Mouse (Mus musculus) left cerebral cortex, postnatal 14 days (tissue): ENCODE data around the gene Agrp. TPM values are rescaled to one million over a fixed set of nuclear protein-coding genes. Genes with fewer than 3 reads are reported as not detected.
"Not testable (repeated sequence)": the region's sequence is repeated elsewhere in the genome, so short reads cannot be mapped to it uniquely, and the experiment has no call there.

Source experiments
- DNase-seq, 2 experiments: peaks; one replicate each; pipeline ENCODE4 v3.0.0; 2021 to 2022; ENCODE audit warnings: low spot score in 2 of 2, mixed read lengths in 1 of 2
- intact Hi-C: fragments of 180-260 bp; cut with DNase I; formaldehyde crosslinking; loops from one replicate; pipeline ENCODE4 v1.15.1; 2025
- total RNA-seq, 2 experiments: library from RNA; stranded (reverse); gene quantifications; 2 replicates each; pipeline ENCODE4 v1.2.3; 2021

The Agrp gene
- total RNA-seq, 2 experiments from 2014 or later: 0.51 TPM; not detected in 1

DNA sequence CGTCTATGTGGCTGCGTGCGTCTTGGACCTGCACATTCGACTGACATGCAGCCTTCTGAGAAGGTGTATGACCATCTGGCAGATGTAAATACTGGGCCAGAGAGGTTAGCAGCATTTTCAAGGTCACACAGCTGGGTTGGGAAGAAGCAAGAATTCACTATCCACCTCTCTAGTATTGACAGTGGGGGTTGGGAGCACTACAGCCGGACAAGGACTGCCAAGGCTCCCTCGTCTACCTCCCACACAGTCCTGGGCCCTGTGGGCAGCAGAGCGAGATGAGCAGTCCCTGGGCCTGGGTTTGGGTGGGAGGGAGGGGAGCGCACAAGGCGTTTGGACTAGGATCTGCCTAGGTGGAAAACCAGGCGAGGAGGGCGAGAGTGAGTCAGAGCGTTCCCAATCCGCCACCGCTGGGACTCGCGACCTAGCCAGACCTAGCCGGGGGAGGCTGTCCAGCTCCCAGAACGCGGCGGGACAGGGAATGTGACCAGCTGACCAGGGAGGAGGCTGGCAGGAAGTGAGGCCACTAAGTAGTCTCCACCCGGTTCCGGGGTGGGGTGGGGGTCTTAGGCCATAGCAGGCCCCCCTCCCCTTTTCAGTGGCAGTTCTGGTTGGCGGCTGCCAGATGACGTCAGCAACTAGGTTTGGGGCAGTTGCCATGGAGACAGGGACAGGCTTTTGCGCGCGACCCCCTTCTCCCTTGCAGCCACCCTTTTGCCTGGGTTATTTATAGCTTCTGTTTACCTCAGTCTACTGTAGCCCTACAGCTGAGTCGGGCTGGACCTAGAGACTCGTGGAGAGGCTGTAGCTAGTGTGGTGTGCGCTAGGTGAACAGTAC is 30.8 kb downstream of the Agrp start:
- DNase-seq: peak; percentile 88 to 94
- intact Hi-C loops: no loop called here

DNA sequence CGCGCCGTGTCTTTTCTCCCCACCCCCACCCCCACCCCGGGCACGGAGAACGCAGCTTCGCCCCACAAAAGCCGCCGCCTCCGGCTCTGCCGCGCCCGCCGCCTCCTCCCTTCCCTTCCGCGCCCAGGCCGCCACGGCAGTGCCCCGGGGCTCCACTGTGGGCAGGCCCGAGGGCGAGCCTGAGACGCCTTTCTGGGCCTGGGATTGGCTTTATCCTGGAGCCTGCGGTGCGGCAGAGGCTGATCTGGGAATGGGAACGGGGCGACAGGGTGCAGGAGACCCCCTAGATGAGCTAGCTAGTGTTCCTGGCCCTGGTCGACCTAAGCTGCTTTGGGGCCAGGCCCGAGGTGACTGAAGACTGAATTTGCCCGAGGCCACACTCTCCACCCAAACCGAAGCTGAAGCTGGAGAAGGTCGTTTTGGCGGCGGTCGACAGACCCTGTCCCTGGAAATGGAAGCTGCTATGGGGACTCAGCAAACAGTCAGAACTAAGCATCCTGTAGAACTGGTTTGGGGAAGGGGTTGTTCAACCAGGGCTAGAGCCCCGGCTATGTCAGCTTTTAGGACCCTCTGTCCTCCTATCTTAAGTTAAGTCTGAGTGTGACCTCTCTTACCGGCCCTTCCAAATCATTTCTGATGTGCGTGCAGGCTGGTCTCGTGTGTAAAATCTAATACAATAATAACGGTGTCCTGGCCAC is 31.6 kb downstream of the Agrp start:
- no peak for DNase-seq
- intact Hi-C loops: loop anchor here (2.0 kb wide), 1 partner anchor 39 kb away; the partner anchor contains the start of gene Atp6v0d1

DNA sequence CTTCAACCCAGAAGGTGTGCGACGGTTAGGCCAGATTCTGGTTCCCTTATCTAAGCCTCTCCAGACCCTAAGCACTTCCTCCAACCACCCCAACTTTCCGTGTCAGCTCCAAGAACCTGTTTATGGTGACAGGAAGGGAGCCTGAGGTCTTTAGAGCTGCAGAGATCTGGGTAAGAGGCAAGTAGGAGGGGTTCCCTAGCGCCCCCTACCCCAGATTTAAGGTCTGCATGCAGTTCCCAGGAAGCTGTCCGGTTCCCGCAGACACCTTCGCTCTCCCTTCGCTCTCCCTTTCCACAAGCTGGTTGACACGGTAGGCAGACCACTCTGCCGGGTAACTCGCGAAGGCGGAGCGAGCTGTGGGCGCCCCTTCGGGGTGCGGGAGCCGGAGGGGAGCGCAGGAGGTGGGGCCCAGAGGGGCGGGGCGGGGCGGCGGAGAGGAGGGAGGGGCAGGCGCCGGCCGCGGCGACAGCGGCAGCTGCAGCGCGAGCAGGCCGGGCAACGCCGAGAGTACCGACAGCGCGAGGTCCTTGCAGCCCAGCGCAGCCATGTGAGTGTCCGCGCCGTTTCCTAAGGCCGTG is 32.3 kb downstream of the Agrp start, which contains the start of gene Ripor1:
Gene Ripor1 (plus strand): TSS at position 452 of the 578 bp plus-strand sequence.
- DNase-seq: peak; percentile 71 to 75
- intact Hi-C loops: loop anchor here (2.0 kb wide), 1 partner anchor 38 kb away; the partner anchor contains the start of gene Atp6v0d1

DNA sequence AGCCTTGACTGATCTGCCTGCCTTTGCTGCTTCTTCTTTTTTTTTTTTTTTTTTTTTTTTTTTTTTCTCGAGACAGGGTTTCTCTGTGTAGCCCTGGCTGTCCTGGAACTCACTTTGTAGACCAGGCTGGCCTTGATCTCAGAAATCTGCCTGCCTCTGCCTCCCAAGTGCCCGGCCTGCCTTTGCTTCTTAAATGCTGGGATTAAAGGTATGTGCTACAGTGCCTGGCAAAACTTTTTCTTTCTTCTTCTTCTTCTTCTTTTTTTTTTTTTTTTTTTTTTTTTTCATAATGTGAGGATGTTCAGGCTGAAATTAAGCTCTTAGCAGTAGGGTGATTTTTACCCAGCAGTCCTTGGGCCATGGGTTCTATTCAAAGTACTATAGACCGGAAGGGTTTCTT is 34.7 kb downstream of the Agrp start:
- intact Hi-C loops, DNase-seq: not testable (repeated sequence)

GRCm38 (mm10) chr8:105601301-105601700 is 35.9 kb downstream of the Agrp start:
- DNase-seq: no peak
- intact Hi-C loops: no loop called here

DNA sequence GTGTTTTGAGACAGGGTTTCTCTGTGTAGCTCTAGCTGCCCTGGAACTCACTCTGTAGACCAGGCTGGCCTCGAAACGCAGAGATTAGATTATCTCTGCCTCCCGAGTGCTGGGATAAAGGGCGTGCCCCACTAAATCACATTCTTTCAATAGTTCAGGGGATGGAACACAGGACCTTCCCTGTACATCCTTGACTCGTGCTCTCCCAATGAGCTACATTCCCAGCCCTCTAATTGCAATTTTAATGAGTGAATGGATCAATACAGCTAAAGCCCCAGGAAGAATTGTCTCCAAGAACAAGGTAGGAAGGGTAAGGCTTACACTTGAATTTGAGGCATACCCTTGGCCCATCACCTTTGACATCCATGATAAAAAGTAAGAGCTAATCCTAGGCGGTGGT is 38.4 kb downstream of the Agrp start:
- DNase-seq: no peak
- intact Hi-C loops: no loop called here

GRCm38 (mm10) chr8:105596362-105597034 is 40.7 kb downstream of the Agrp start:
- intact Hi-C loops: no loop called here
- DNase-seq: no peak

- intact Hi-C loops: no loop called here
- no peak for DNase-seq
These were observed 42.5 kb downstream of the Agrp start for GRCm38 (mm10) chr8:105594451-105595242.

DNA sequence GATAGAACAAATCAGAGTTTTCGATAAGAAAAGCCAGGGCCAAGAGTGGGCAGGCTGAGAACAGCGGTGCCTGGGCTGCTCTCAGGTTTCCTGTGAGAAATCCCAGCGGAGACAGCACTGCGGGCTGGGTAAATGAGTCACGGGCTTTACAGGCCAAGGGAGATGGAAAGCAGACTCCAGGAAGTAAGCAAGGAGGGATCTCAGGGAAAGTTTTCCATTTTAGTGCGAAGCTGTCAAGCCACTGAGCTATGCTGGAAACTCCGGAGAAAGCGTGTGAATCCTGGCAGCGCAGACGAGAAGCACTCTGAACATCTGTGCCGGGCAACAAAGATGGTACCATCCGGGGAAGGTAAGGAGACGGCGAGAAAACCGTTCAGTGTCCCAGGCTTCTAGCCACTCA is 43.3 kb downstream of the Agrp start:
- intact Hi-C loops: no loop called here
- DNase-seq: peak; percentile 43 to 58

DNA sequence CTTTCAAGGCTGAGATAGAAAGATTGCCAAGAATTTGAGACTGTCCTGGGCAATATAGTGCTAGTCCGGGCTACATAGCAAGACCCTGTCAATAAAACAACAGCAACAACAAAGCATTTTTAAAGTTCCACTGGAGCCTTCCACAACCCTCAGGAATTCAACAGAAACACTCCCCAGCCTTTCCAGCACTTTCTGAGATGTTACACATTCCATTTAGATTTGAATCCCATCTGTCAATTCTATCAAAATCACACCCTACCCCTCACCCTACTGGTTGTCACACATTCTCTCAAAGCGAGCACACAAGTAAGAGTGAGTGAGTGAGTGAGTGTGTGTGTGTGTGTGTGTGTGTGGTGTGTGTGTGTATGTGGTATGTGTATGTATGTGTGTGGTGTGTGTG is 44.8 kb downstream of the Agrp start:
- intact Hi-C loops: no loop called here
- no peak for DNase-seq

- intact Hi-C loops: no loop called here
- DNase-seq: no peak
These were observed 57.5 kb downstream of the Agrp start for GRCm38 (mm10) chr8:105579719-105580118.

DNA sequence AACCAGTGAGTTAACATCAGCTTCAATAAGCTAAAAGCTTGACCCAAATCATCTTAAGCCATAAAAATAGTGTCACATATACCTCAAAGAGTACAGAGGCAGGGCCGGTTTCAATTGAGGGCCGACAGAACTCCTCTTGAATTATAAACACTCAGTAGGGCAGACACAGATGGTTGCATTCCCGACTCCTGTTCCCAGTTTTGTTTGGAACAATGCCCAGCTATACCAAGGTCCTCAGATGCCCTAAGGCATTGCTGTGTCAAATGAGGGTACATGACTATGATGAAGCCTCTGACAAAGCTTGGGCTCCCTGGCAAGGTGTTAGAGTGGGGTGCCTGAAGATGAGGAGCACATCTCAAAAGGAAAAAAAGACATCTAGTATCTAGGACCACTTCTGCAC is 61.7 kb downstream of the Agrp start:
- intact Hi-C loops: no loop called here
- DNase-seq: peak in 1 of 2 experiments; percentile 17

- intact Hi-C loops: no loop called here
- DNase-seq: no peak
These were observed 62.5 kb downstream of the Agrp start for GRCm38 (mm10) chr8:105574741-105575140.

- intact Hi-C loops: no loop called here
- DNase-seq: no peak
These were observed 63.8 kb downstream of the Agrp start for GRCm38 (mm10) chr8:105573427-105573826.

DNA sequence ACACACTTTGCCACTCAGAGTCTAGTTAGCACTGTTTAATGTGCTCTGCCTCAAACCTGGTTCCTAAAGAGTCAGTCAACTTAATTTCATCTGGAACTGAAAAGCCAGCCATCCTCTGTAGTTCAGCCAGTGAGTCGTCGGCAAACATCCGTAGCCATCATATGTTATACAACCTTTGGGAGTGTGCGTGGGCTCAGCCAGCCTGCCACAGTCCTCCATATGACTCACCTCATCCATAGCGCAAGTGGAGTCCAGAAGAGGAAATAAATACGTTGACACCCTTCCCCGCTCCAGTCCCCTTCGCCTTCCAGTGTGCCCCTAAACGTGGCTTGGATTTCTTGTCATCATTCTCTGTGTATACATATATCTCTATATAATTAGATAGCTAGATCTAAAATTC is 65.4 kb downstream of the Agrp start:
- intact Hi-C loops: no loop called here
- peak in 1 of 2 experiments; percentile 22 for DNase-seq

- no peak for DNase-seq
- intact Hi-C loops: loop anchor here (2.0 kb wide), 1 partner anchor 38 kb away; the partner anchor contains the start of gene Ripor1
These were observed 70.2 kb downstream of the Agrp start for GRCm38 (mm10) chr8:105566703-105567595.

GRCm38 (mm10) chr8:105565952-105566702 is 71.1 kb downstream of the Agrp start, which contains the start of gene Atp6v0d1:
TSS of gene Atp6v0d1 (minus strand) at chr8:105566047.
- intact Hi-C loops: loop anchor here (2.0 kb wide), 1 partner anchor 39 kb away; the partner anchor contains the start of gene Ripor1
- peak; percentile 100 for DNase-seq
